Mouse (Mus musculus) hindbrain, embryonic 16.5 days (tissue): Measurements from ENCODE around the gene Skida1. TPM values are rescaled to one million over a fixed set of nuclear protein-coding genes. Genes with fewer than 3 reads are reported as not detected.

ENCODE experiments used
- ATAC-seq: fragments of 200-750 bp; cut with Nextera tagmentation; 2 replicates; pipeline ENCODE4 v1.8.0; 2017; ENCODE audit warnings: moderate TSS enrichment, moderate library complexity
- H3K27ac ChIP-seq: fragments of 300-500 bp; sonication (generic); 2 replicates; pipeline ENCODE4 v1.5.1; 2014; ENCODE audit warnings: low read depth, mild to moderate bottlenecking, control low read depth, low read length, moderate library complexity
- H3K27me3 ChIP-seq: fragments of 300-500 bp; sonication (generic); replicated peaks from 2 replicates; pipeline ENCODE4 v1.6.1; 2014; ENCODE audit warnings: low read length; ENCODE audit not compliant: control insufficient read depth, insufficient read depth
- H3K36me3 ChIP-seq: fragments of 300-500 bp; sonication (generic); 2 replicates; pipeline ENCODE4 v1.6.1; 2014; ENCODE audit warnings: mild to moderate bottlenecking, low read length, moderate library complexity, mixed read lengths; ENCODE audit not compliant: control insufficient read depth, insufficient read depth
- H3K4me1 ChIP-seq: fragments of 300-500 bp; sonication (generic); 2 replicates; pipeline ENCODE4 v1.6.1; 2014; ENCODE audit warnings: low read depth, low read length; ENCODE audit not compliant: control insufficient read depth, insufficient read depth
- H3K4me2 ChIP-seq: fragments of 300-500 bp; sonication (generic); 2 replicates; pipeline ENCODE4 v1.6.1; 2014; ENCODE audit warnings: mild to moderate bottlenecking, low read length, control low read depth, moderate library complexity
- H3K4me3 ChIP-seq: fragments of 300-500 bp; sonication (generic); 2 replicates; pipeline ENCODE4 v1.5.1; 2014; ENCODE audit warnings: mild to moderate bottlenecking, low read length, control low read depth, moderate library complexity
- H3K9ac ChIP-seq: fragments of 300-500 bp; sonication (generic); 2 replicates; pipeline ENCODE4 v1.6.1; 2014; ENCODE audit warnings: low read depth, mild to moderate bottlenecking, control low read depth, low read length, moderate library complexity
- H3K9me3 ChIP-seq: fragments of 300-500 bp; sonication (generic); 2 replicates; pipeline ENCODE4 v1.6.1; 2014; ENCODE audit warnings: mild to moderate bottlenecking, low read length, moderate library complexity; ENCODE audit not compliant: control insufficient read depth
- WGBS: fragments of 180-500 bp; shearing (Covaris S2); extraction: QIAGEN DNeasy Blood & Tissue Kit; methylation state at CpG from one replicate; pipeline ENCODE4 v1.1.7; 2014; 5-methylcytosine and 5-hydroxymethylcytosine counted together
- polyA plus RNA-seq: library from polyadenylated mRNA; unstranded; fragments of >200 nt; fragmentation: Nextera tagmentation; extraction: Ambion mirVana; gene quantifications from 2 replicates; pipeline ENCODE4 v1.2.1, GENCODE M21; 2015

Gene Skida1
- polyA plus RNA-seq, 1 experiment from 2014 or later = 4.4 TPM

DNA sequence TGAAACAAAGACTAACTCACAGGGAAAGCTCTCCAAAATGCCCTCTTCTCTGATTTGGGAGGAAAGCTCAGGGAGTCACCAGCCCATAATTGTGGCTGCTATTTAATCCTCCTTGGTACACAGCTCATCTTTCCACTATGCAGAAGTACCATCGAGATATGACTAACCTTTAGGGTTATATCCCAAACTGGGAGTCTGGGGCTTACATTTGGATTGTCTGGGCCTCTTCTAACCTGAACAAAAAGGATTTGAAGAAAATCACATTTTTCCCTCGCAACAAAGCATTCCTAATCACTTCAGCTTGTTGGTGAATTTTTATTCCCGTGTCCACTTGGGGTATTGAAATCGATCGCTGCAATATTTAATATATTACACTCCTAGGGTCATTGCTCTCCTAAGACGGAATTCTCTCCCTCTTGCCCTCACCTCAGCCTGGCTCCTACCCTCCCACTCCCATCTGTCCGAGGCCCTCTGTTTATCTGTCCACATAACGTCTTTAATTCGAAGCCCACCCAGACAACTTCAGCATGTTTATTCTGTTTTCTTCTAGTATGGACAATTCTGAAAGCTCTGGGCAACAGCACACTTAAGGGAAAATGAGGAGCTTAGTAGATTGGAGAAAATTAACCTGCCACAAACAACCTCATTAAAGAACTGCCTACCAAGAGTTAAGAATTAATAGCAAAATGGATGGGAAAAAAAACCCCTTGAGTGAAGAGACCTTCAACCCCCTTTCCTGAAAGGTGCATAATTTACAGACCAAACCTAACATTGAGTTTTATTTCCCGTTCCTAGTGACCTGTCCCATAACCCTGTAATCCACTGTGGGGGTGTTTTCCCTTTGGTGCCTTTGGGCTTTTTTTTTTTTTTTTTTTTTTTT lies 14.2 kb downstream of the Skida1 start:
- ATAC-seq = no peak
- Histone ChIP-seq H3K27ac (no peak overlapping the region), H3K27me3 (no peaks in the 10 kb centered on the region), H3K4me3 (no peak overlapping the region), H3K4me2 (no peak overlapping the region), H3K36me3 (no peaks in the 10 kb centered on the region), H3K9ac (no peak overlapping the region), H3K9me3 (no peaks in the 10 kb centered on the region), H3K4me1 (peaks cover 16% of the 10 kb centered on the region)
- WGBS = 52% methylated on average over 10 of the region's 10 CpGs

DNA sequence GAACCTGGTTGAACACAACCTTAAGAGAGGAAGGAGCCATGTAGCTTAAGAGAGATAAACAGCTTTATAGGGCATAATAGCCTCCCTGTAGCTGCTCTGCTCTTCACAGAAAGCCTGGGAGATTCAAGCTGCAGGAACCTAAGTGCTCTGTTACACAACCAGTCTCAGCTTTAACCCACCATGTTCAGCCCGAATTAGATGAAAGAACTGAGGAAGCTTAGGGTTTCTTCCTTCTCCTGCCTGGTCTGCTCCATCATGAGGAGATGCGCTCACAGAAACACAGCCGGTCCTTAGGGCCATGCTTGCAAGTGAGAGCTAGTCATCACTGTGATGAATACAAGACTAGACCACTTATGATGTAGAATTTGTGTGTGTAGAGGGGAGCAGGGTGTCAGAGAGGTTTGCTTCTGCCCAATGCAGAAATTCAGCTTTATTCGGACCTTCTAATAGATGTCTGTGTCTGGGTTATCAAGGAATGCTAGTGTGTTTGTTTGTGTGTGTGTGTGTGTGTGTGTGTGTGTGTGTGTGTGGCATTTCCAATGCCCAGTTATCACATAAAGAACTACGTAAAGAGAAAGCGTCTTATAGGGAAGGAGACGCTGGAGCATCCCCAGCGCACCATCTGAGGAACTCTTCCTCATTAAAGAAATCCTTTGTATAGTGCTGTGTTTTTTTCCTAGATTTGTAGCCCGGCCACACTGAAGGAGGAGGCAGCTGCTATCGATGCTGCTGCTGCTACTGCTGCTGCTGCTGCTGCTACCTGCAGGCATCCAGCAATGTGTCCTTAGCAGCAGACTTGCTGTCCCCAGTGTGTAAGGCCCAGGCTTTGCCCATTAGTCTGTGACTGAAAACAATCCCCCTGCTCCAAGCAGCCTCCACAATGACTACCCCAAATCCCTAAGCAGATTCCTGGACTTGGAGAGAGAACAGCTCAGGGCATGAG lies 15.4 kb downstream of the Skida1 start:
- no peak for ATAC-seq
- Histone ChIP-seq H3K36me3 (no peaks in the 10 kb centered on the region), H3K4me1 (peaks cover 11% of the 10 kb centered on the region), H3K9ac (no peak overlapping the region; the same call in 1 of the 2 replicates), H3K27ac (no peak overlapping the region), H3K4me2 (no peak overlapping the region), H3K4me3 (no peak overlapping the region), H3K9me3 (no peaks in the 10 kb centered on the region), H3K27me3 (no peaks in the 10 kb centered on the region)
- 50% methylated on average over 10 of the region's 10 CpGs for WGBS

DNA sequence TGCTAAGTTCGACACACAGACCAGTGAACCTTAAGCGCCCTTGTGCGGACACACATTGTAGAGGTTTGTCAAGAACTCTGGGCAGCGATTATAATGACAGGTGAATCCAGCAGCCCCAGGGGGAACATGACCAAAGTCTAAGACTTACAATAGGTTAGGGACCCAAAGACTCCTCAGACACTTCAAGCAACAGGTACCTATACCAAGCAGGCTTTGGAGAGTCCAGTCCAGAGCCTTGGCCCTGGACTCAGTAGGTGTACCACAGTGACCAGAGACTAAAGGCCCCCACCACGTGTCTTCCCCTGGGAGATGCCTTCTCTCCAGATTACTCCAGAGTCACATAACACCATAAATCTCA lies 16.3 kb downstream of the Skida1 start:
- Histone ChIP-seq H3K27me3 (no peaks in the 10 kb centered on the region), H3K4me1 (peaks cover 11% of the 10 kb centered on the region), H3K9me3 (no peaks in the 10 kb centered on the region), H3K27ac (no peak overlapping the region), H3K4me2 (no peak overlapping the region; the same call in 1 of the 2 replicates), H3K9ac (no peak overlapping the region), H3K36me3 (no peaks in the 10 kb centered on the region), H3K4me3 (no peak overlapping the region)
- 65% methylated on average over 5 of the region's 5 CpGs for WGBS
- ATAC-seq = no peak

DNA sequence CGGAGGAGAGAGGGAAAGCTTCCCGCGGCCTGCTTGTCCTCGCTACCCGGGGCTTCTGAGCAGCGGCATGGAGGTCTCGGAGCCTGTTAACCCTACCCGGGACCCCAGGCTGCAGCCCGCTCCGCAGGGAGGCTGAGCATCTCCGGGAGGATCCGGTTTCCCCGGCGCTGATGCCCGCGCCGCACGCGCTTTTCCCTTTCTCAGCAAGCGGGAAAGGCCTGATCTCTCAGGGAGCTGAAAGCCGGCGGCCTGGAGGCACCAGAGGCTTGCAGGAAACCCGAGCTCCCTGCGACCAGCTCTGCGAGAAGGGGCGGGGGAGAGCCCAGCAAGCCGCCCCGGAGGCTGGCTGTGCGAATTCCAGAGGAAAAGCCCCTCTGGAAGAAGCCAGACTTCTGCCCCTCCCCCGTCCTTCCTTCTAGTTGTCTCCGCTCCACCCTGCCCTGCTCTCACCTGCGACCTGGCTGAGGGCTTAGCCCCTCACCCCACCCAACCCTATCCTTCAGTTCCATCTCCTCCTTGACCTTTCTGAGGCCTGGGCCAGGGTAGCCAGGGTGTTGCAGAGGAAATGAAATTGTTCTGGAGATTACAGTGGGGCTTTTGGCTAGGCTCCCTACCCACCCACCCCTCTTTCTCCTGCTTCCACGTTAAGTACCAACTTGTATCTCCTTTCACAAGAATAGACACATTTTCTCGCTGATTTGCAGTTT lies 16.9 kb downstream of the Skida1 start:
- Histone ChIP-seq H3K27ac (no peak overlapping the region), H3K4me2 (peak overlapping the region; percentile 71), H3K27me3 (no peaks in the 10 kb centered on the region), H3K9ac (peak overlapping the region; percentile 66), H3K36me3 (no peaks in the 10 kb centered on the region), H3K9me3 (no peaks in the 10 kb centered on the region), H3K4me1 (peaks cover 14% of the 10 kb centered on the region), H3K4me3 (peak overlapping the region; percentile 33)
- 7% methylated on average over 26 of the region's 34 CpGs for WGBS
- ATAC-seq = no peak

DNA sequence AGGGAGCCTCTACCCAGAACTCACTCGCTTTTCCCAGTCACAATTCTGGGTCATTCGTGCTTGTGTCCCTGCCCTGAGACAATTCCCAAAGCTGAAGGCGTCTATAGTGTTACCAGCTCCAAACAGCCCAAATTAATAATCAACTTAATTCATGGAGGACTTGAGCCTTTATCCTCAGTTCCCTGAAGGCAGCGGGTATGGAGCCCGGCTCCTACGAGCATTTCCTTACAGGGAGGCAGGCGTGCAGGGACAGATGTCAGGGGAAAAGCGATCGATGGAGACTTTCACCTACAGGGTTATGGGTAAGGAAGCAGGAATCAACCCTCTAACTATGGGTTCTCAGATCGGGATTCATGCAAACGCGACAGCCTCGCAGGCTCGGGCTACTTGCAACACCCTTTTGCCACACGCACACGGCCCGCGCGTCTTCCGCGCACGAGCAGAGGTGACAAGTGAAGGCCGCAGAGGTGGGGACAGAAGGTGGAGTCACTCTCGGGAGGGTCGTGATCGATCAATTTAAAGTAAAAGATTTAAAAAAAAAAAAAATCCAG lies 17.5 kb downstream of the Skida1 start:
- H3K27ac ChIP-seq = no peak overlapping the region
- ATAC-seq = no peak
- no peaks in the 10 kb centered on the region for H3K36me3 ChIP-seq
- no peaks in the 10 kb centered on the region for H3K27me3 ChIP-seq
- H3K4me2 ChIP-seq = peak overlapping the region; percentile 71
- 8% methylated on average over 26 of the region's 26 CpGs for WGBS
- H3K9ac ChIP-seq = peak overlapping the region; percentile 66
- H3K4me3 ChIP-seq = peak overlapping the region; percentile 33
- peaks cover 19% of the 10 kb centered on the region for H3K4me1 ChIP-seq
- H3K9me3 ChIP-seq = no peaks in the 10 kb centered on the region

DNA sequence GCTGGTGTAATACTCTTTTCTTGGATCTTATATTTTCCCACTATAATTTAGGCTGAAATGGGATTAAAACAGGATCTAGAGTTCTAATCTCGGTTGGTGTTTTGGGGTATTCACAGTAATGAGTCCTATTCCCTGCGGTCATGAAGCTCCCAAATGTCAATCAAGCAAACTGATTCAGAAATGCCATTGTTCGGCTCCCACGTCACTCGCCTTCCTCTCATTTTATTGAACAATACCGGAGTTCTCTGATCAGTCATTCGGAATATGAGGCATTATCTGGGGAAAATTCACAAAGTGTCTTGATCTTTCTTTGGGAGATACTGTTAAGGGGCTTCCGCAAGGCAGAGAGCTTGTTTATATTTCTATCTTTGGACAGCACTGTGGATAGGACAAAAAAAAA lies 18.3 kb downstream of the Skida1 start:
- H3K4me3 ChIP-seq = no peak overlapping the region
- H3K9me3 ChIP-seq = no peaks in the 10 kb centered on the region
- no peak overlapping the region for H3K27ac ChIP-seq
- H3K4me1 ChIP-seq = peaks cover 22% of the 10 kb centered on the region
- no peak overlapping the region for H3K9ac ChIP-seq
- 53% methylated on average over 8 of the region's 8 CpGs for WGBS
- H3K36me3 ChIP-seq = no peaks in the 10 kb centered on the region
- no peak for ATAC-seq
- no peak overlapping the region for H3K4me2 ChIP-seq
- no peaks in the 10 kb centered on the region for H3K27me3 ChIP-seq

DNA sequence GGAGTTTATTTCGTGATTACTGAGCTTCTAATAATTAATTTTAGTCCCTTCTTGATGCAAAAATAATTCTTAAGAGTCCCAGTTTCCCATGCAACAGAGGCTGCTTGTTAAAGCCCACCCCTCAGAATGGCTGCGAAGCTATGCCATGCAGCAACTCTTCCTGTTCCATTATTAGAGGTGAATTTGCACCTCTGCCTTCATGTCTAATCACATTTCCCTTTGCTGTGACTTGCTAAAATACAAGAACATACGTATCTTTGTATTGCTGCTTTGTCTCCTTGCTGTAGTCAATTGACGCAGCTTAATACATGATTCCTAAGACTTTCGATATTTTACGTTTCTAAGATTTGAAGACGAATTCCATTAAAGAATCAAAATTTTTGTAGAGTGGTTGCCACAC lies 19.2 kb downstream of the Skida1 start:
- Histone ChIP-seq H3K36me3 (no peaks in the 10 kb centered on the region), H3K4me1 (peaks cover 22% of the 10 kb centered on the region), H3K9ac (no peak overlapping the region), H3K27ac (no peak overlapping the region), H3K4me2 (no peak overlapping the region), H3K27me3 (no peaks in the 10 kb centered on the region), H3K9me3 (no peaks in the 10 kb centered on the region), H3K4me3 (no peak overlapping the region)
- no peak for ATAC-seq
- WGBS = 67% methylated on average over 7 of the region's 7 CpGs

DNA sequence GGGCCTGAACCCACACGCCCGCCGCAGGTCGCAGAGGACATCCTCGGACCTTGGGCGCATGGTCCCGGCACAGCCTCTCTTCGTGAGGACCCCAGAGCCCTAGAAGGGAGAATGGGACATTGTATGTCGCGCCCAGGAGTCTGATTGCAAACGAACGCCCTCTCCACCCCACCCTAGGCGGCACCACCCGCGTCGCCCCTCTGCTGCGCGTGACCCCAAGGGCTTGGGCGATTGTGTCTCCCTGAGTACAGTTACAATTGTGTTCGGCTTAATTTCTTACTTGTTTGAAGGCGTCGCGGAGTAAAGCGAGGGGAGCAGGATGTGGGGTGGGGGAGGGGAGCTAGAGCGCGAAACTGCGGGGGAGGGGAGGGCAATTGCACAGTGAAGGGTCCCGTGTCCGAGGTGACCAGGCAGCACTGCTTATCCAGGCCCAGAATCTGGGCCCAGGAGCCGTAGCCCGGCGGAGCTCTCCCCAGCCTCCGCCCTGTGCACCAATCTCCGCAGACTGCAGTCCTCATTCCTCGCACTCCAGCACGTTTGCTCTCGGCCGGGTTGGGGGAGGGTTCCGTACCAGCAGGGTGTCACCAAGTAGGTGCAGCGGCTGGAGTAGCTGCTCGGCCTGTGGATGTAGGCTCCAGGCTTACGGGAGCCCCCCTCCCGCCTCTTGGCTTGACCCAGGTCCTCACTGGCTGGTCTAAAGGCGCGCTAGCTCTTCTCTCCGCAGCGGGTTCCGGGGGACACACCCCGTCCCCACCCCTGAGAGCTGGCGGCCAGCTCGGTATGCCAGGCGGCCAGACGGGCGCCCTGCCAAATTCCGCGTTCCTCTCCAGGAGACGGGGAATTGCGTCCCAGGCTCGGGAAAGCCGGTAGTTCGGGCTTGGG lies 20.5 kb downstream of the Skida1 start:
- H3K36me3 ChIP-seq = no peaks in the 10 kb centered on the region
- H3K27ac ChIP-seq = peak overlapping the region; percentile 93
- peak; percentile 74 for ATAC-seq
- H3K4me1 ChIP-seq = peaks cover 17% of the 10 kb centered on the region
- no peaks in the 10 kb centered on the region for H3K9me3 ChIP-seq
- peak overlapping the region; percentile 68 for H3K4me3 ChIP-seq
- 0% methylated on average over 54 of the region's 61 CpGs for WGBS
- H3K9ac ChIP-seq = peak overlapping the region; percentile 91
- H3K4me2 ChIP-seq = peak overlapping the region; percentile 80
- no peaks in the 10 kb centered on the region for H3K27me3 ChIP-seq
